Comparison of ENCODE assay signal across 10 mouse cellular contexts in genomic region chr13:51725926-51726574, GRCm38 (mm10).
DNase-seq lines count a peak whose midpoint lies in the region; ATAC-seq and TF ChIP-seq lines count a peak whose summit lies in the region.
"Had no signal": no experiment of that assay in that cellular context is flagged by ENCODE, and none has a peak within 500 bp of the region (broad histone marks: within the 10 kb centered on the region; RNA-seq: fewer than 3 reads in every experiment).

No protein-coding gene starts in this region.

- TF ChIP-seq POLR2A in ES-Bruce4 (IDR thresholded peaks at IDR 0.05; ENCODE audit: insufficient read depth, low read length): no peak

- intact Hi-C loops in heart, postnatal 14 days (cut with DNase I): loop anchor here (5.0 kb wide), 2 partner anchors 51 to 66 kb away; partner anchors contain the start of gene Sema4d

- H3K4me2 ChIP-seq in liver, embryonic 14.5 days (ENCODE audit: low read depth): no peak overlapping the region

- ATAC-seq in erythroid progenitor cell, adult 5-6 weeks (replicated peaks; ENCODE audit: low FRiP score, poor library complexity, severe bottlenecking): peak; percentile 78
- ATAC-seq in liver, embryonic 14.5 days (ENCODE audit: insufficient read depth): peak; percentile 68
- ATAC-seq: forebrain, embryonic 16.5 days had no signal

- DNase-seq in CD4-positive helper T cell, adult 2 months (ENCODE audit: low read depth, low spot score): peak; percentile 61
- DNase-seq in liver, embryonic 14.5 days (ENCODE audit: low read depth in 3 of 3, low spot score in 3 of 3): peak in 1 of 3 experiments; percentile 58
- no peak for DNase-seq in right cerebral cortex, postnatal 36 days (ENCODE audit: low spot score in 2 of 2)
- DNase-seq in heart, postnatal 14 days: no peak
- DNase-seq in left cerebral cortex, adult 11 months (ENCODE audit: low spot score): no peak
- DNase-seq: kidney, adult 18-20 months; lung, postnatal 10 days had no signal

- H3K27ac ChIP-seq in ES-Bruce4 (ENCODE audit: insufficient read depth, low read length): no peak overlapping the region
- no peak overlapping the region for H3K27ac ChIP-seq in liver, embryonic 14.5 days

- H3K36me3 ChIP-seq in ES-Bruce4 (ENCODE audit: control insufficient read depth, insufficient read depth, low read length, poor library complexity, severe bottlenecking): no peaks in the 10 kb centered on the region
- no peaks in the 10 kb centered on the region for H3K36me3 ChIP-seq in liver, embryonic 14.5 days (replicated peaks; ENCODE audit: control insufficient read depth, insufficient read depth, low read depth)

- no peak overlapping the region for H3K4me3 ChIP-seq in ES-Bruce4 (ENCODE audit: low read depth, low read length)
- no peak overlapping the region for H3K4me3 ChIP-seq in liver, embryonic 14.5 days (ENCODE audit: insufficient read depth in 1 of 2, low read depth in 2 of 2, low read length in 2 of 2)

- peaks cover 13% of the 10 kb centered on the region for H3K4me1 ChIP-seq in ES-Bruce4 (ENCODE audit: control insufficient read depth, insufficient read depth, low read length)
- peaks cover 0 to 18% of the 10 kb centered on the region in 2 experiments; a peak in 2 of 4 replicates for H3K4me1 ChIP-seq in liver, embryonic 14.5 days (replicated peaks; ENCODE audit: control insufficient read depth in 2 of 2, insufficient read depth in 2 of 2, low read length in 1 of 2)

- TF ChIP-seq EP300 in ES-Bruce4 (IDR thresholded peaks at IDR 0.05; ENCODE audit: insufficient read depth, low read depth, low read length): 0 out of 2 replicates have a peak, but pooled peaks have one; percentile 23
- no peak for TF ChIP-seq EP300 in liver, embryonic 14.5 days (IDR thresholded peaks at IDR 0.05; ENCODE audit: low read depth)

- 67% methylated on average over 8 of the region's 8 CpGs for WGBS in liver, embryonic 14.5 days (ENCODE audit: insufficient replicate concordance)

- no peaks in the 10 kb centered on the region for H3K27me3 ChIP-seq in ES-Bruce4 (ENCODE audit: control insufficient read depth, insufficient read depth, low read length, poor library complexity, severe bottlenecking)
- no peaks in the 10 kb centered on the region for H3K27me3 ChIP-seq in liver, embryonic 14.5 days (ENCODE audit: control insufficient read depth, insufficient read depth, low read length)

- no peak overlapping the region for H3K9ac ChIP-seq in ES-Bruce4 (ENCODE audit: low read depth, poor library complexity, severe bottlenecking)
- H3K9ac ChIP-seq in liver, embryonic 14.5 days (replicated peaks): no peak overlapping the region

- TF ChIP-seq CTCF in ES-Bruce4 (IDR thresholded peaks at IDR 0.05; ENCODE audit: low read depth, low read length): no peak
- TF ChIP-seq CTCF in liver, embryonic 14.5 days (IDR thresholded peaks at IDR 0.05; ENCODE audit: low read depth): no peak

- H3K9me3 ChIP-seq in ES-Bruce4 (replicated peaks; ENCODE audit: control insufficient read depth, insufficient read depth, low read length, poor library complexity, severe bottlenecking): no peaks in the 10 kb centered on the region
- H3K9me3 ChIP-seq in liver, embryonic 14.5 days (ENCODE audit: control insufficient read depth, low read length): no peaks in the 10 kb centered on the region
